Comparison of ENCODE assay signal across 16 mouse cellular contexts in genomic region chrX:140572702-140573338, GRCm38 (mm10). TPM values are rescaled to one million over a fixed set of nuclear protein-coding genes. Genes with fewer than 3 reads are reported as not detected.
DNase-seq lines count a peak whose midpoint lies in the region; ATAC-seq and TF ChIP-seq lines count a peak whose summit lies in the region.
"Had no signal": no experiment of that assay in that cellular context is flagged by ENCODE, and none has a peak within 500 bp of the region (broad histone marks: within the 10 kb centered on the region; RNA-seq: fewer than 3 reads in every experiment).

No protein-coding gene starts in this region.

- H3K9me3 ChIP-seq in midbrain, embryonic 14.5 days (ENCODE audit: control insufficient read depth, low read length), result no peaks in the 10 kb centered on the region
- no peaks in the 10 kb centered on the region for H3K9me3 ChIP-seq in midbrain, embryonic 15.5 days
- no peaks in the 10 kb centered on the region for H3K9me3 ChIP-seq in forebrain, embryonic 12.5 days
- H3K9me3 ChIP-seq: embryonic facial prominence, embryonic 12.5 days; heart, embryonic 15.5 days; lung, embryonic 15.5 days; megakaryocyte, embryonic 14.5 days had no signal

- 46% methylated on average over 2 of the region's 2 CpGs for WGBS in heart, adult 2 months
- 51% methylated on average over 2 of the region's 2 CpGs for WGBS in midbrain, embryonic 14.5 days
- WGBS in midbrain, embryonic 15.5 days, result 43% methylated on average over 2 of the region's 2 CpGs
- WGBS in forebrain, embryonic 12.5 days, result 22% methylated on average over 2 of the region's 2 CpGs

- intact Hi-C loops in heart, adult 2 months (cut with DNase I), result no loop called here

- H3K4me2 ChIP-seq in midbrain, embryonic 14.5 days (ENCODE audit: low read length), result no peak overlapping the region
- no peak overlapping the region for H3K4me2 ChIP-seq in midbrain, embryonic 15.5 days
- no peak overlapping the region for H3K4me2 ChIP-seq in forebrain, embryonic 12.5 days
- H3K4me2 ChIP-seq: embryonic facial prominence, embryonic 12.5 days; heart, embryonic 15.5 days; liver, embryonic 11.5 days; lung, embryonic 15.5 days had no signal

- ATAC-seq in midbrain, embryonic 14.5 days (ENCODE audit: low FRiP score, low TSS enrichment), result no peak
- no peak for ATAC-seq in midbrain, embryonic 15.5 days (replicated peaks)
- ATAC-seq in forebrain, embryonic 12.5 days (ENCODE audit: low FRiP score), result peak; percentile 77; the same call in 1 of the 2 replicates
- ATAC-seq: Patski had no signal

- H3K27ac ChIP-seq in heart, adult 2 months, result peak overlapping the region; percentile 23; the same call in 1 of the 2 replicates
- H3K27ac ChIP-seq in midbrain, embryonic 14.5 days (replicated peaks; ENCODE audit: low read depth, low read length), result no peak overlapping the region
- no peak overlapping the region for H3K27ac ChIP-seq in midbrain, embryonic 15.5 days
- H3K27ac ChIP-seq in forebrain, embryonic 12.5 days, result no peak overlapping the region
- H3K27ac ChIP-seq: embryonic facial prominence, embryonic 12.5 days; heart, embryonic 15.5 days; kidney, postnatal 0 days; lung, embryonic 15.5 days had no signal

- no peaks in the 10 kb centered on the region for H3K79me2 ChIP-seq in heart, adult 2 months (replicated peaks; ENCODE audit: control insufficient read depth, insufficient read depth, low read length)

- H3K36me3 ChIP-seq in heart, adult 2 months (ENCODE audit: control insufficient read depth, insufficient read depth, low read length), result peaks cover 28% of the 10 kb centered on the region
- H3K36me3 ChIP-seq in midbrain, embryonic 14.5 days (ENCODE audit: control insufficient read depth, insufficient read depth, low read length), result no peaks in the 10 kb centered on the region
- H3K36me3 ChIP-seq in midbrain, embryonic 15.5 days (replicated peaks), result no peaks in the 10 kb centered on the region
- H3K36me3 ChIP-seq in forebrain, embryonic 12.5 days (replicated peaks), result no peaks in the 10 kb centered on the region
- H3K36me3 ChIP-seq: embryonic facial prominence, embryonic 12.5 days; heart, embryonic 15.5 days; lung, embryonic 15.5 days had no signal

- no peak for TF ChIP-seq EP300 in heart, adult 2 months (IDR thresholded peaks at IDR 0.05; ENCODE audit: insufficient read depth, low read depth, low read length)

- H3K4me1 ChIP-seq in heart, adult 2 months (ENCODE audit: control insufficient read depth, insufficient read depth, low read length), result peaks cover 16% of the 10 kb centered on the region
- H3K4me1 ChIP-seq in midbrain, embryonic 14.5 days (ENCODE audit: control insufficient read depth, insufficient read depth, low read length), result no peaks in the 10 kb centered on the region
- H3K4me1 ChIP-seq in midbrain, embryonic 15.5 days, result no peaks in the 10 kb centered on the region
- H3K4me1 ChIP-seq in forebrain, embryonic 12.5 days, result peaks cover 3% of the 10 kb centered on the region; the same call in 1 of the 2 replicates
- H3K4me1 ChIP-seq: embryonic facial prominence, embryonic 12.5 days had no signal

- no peak overlapping the region for H3K4me3 ChIP-seq in heart, adult 2 months
- no peak overlapping the region for H3K4me3 ChIP-seq in midbrain, embryonic 14.5 days (replicated peaks; ENCODE audit: low read depth, low read length)
- no peak overlapping the region for H3K4me3 ChIP-seq in midbrain, embryonic 15.5 days
- H3K4me3 ChIP-seq in forebrain, embryonic 12.5 days (replicated peaks), result no peak overlapping the region
- H3K4me3 ChIP-seq: embryonic facial prominence, embryonic 12.5 days; heart, embryonic 15.5 days; lung, embryonic 15.5 days; megakaryocyte, embryonic 14.5 days had no signal

- DNase-seq in heart, adult 2 months, result no peak
- no peak for DNase-seq in heart, adult 8-10 months (ENCODE audit: low spot score)
- peak; percentile 0 for DNase-seq in midbrain, embryonic 14.5 days
- DNase-seq in lung, postnatal 10 days, result no peak
- no peak for DNase-seq in kidney, adult 11 months
- DNase-seq: cerebellum, adult 9-11 months; right cerebral cortex, postnatal 14 days had no signal

- no peak overlapping the region for H3K9ac ChIP-seq in heart, adult 2 months (ENCODE audit: low read depth, low read length)
- no peak overlapping the region for H3K9ac ChIP-seq in midbrain, embryonic 14.5 days (replicated peaks; ENCODE audit: low read length)
- no peak overlapping the region for H3K9ac ChIP-seq in midbrain, embryonic 15.5 days
- no peak overlapping the region for H3K9ac ChIP-seq in forebrain, embryonic 12.5 days
- H3K9ac ChIP-seq: embryonic facial prominence, embryonic 12.5 days; heart, embryonic 15.5 days; lung, embryonic 15.5 days had no signal

- no peak for TF ChIP-seq CTCF in heart, adult 2 months (IDR thresholded peaks at IDR 0.05)

- no peaks in the 10 kb centered on the region for H3K27me3 ChIP-seq in heart, adult 2 months (ENCODE audit: control insufficient read depth, insufficient read depth, low read length)
- 0 out of 2 replicates have a peak, but pooled peaks cover 4% of the 10 kb centered on the region for H3K27me3 ChIP-seq in midbrain, embryonic 14.5 days (ENCODE audit: control insufficient read depth, insufficient read depth, low read length)
- H3K27me3 ChIP-seq in midbrain, embryonic 15.5 days (replicated peaks), result peaks cover 30% of the 10 kb centered on the region
- H3K27me3 ChIP-seq in forebrain, embryonic 12.5 days, result peaks cover 90% of the 10 kb centered on the region

- no peak for TF ChIP-seq POLR2A in heart, adult 2 months (IDR thresholded peaks at IDR 0.05; ENCODE audit: insufficient read depth, low read depth, low read length)

RNA-seq across cellular contexts. Expression of gene Tsc22d3, which starts 27.6 kb away (rescaled TPM):
- 100 to 1,000 TPM; 140 to 205 TPM for total RNA-seq in heart, adult 2 months (2021)
- polyA plus RNA-seq in heart, adult 2 months (2012; rRNA removed), result 108 and 133 TPM in 2 replicates
- 100 to 1,000 TPM; 121 to 152 (median 126) TPM for total RNA-seq in heart, adult 8-10 months (2022)
- polyA plus RNA-seq in midbrain, embryonic 14.5 days (2014; fragmentation: Nextera tagmentation; extraction: Ambion mirVana), result 106 and 127 TPM in 2 replicates
- polyA plus RNA-seq in midbrain, embryonic 15.5 days (2015; fragmentation: Nextera tagmentation; extraction: Ambion mirVana), result 123 TPM in 2 replicates
- 93.7 and 95.0 TPM in 2 replicates for polyA plus RNA-seq in forebrain, embryonic 12.5 days (2016; fragmentation: Nextera tagmentation; extraction: Ambion mirVana)
